In genomic region chr17:79713276-79713642, GRCm38 (mm10) we compare ENCODE assay signal across 7 mouse cellular contexts. TPM values are rescaled to one million over a fixed set of nuclear protein-coding genes. Genes with fewer than 3 reads are reported as not detected.
DNase-seq lines count a peak whose midpoint lies in the region; ATAC-seq lines count a peak whose summit lies in the region.

No protein-coding gene starts in this region.

- ATAC-seq in forebrain, embryonic 15.5 days (replicated peaks) = no peak
- no peak for ATAC-seq in neural tube, embryonic 13.5 days (ENCODE audit: low read depth)
- ATAC-seq in erythroid progenitor cell, adult 5-6 weeks (replicated peaks; ENCODE audit: low FRiP score, poor library complexity, severe bottlenecking) = no peak

- DNase-seq in urinary bladder, adult 2 months (ENCODE audit: low spot score) = peak; percentile 32
- no peak for DNase-seq in urinary bladder, postnatal 14 days (ENCODE audit: low spot score)
- peak; percentile 73 for DNase-seq in limb, embryonic 10.5 days (ENCODE audit: low spot score)
- no peak for DNase-seq in Muller cell, postnatal 12 days (ENCODE audit: inconsistent ontology term)

- H3K9ac ChIP-seq in forebrain, embryonic 15.5 days (replicated peaks) = peak overlapping the region; percentile 38; the same call in 1 of the 2 replicates
- peak overlapping the region; percentile 55 for H3K9ac ChIP-seq in neural tube, embryonic 13.5 days

- peak overlapping the region; percentile 87 for H3K4me2 ChIP-seq in forebrain, embryonic 15.5 days (replicated peaks)
- peak overlapping the region; percentile 85 for H3K4me2 ChIP-seq in neural tube, embryonic 13.5 days

- no peak overlapping the region for H3K27ac ChIP-seq in forebrain, embryonic 15.5 days (replicated peaks)
- peak overlapping the region; percentile 85 for H3K27ac ChIP-seq in limb, embryonic 10.5 days
- H3K27ac ChIP-seq in neural tube, embryonic 13.5 days (replicated peaks) = no peak overlapping the region

- no peaks in the 10 kb centered on the region for H3K9me3 ChIP-seq in forebrain, embryonic 15.5 days
- H3K9me3 ChIP-seq in limb, embryonic 10.5 days (replicated peaks) = no peaks in the 10 kb centered on the region
- H3K9me3 ChIP-seq in neural tube, embryonic 13.5 days = 0 out of 2 replicates have a peak, but pooled peaks cover 4% of the 10 kb centered on the region

- peaks cover 36% of the 10 kb centered on the region for H3K4me1 ChIP-seq in forebrain, embryonic 15.5 days
- peaks cover 43% of the 10 kb centered on the region for H3K4me1 ChIP-seq in limb, embryonic 10.5 days
- peaks cover 37% of the 10 kb centered on the region for H3K4me1 ChIP-seq in neural tube, embryonic 13.5 days (replicated peaks)

- no peaks in the 10 kb centered on the region for H3K36me3 ChIP-seq in forebrain, embryonic 15.5 days
- H3K36me3 ChIP-seq in limb, embryonic 10.5 days = no peaks in the 10 kb centered on the region
- no peaks in the 10 kb centered on the region for H3K36me3 ChIP-seq in neural tube, embryonic 13.5 days

- WGBS in forebrain, embryonic 15.5 days = 1% methylated on average over 24 of the region's 24 CpGs
- under 1% methylated on average over 24 of the region's 24 CpGs for WGBS in limb, embryonic 10.5 days
- WGBS in neural tube, embryonic 13.5 days = under 1% methylated on average over 24 of the region's 24 CpGs

- H3K27me3 ChIP-seq in forebrain, embryonic 15.5 days = peaks cover 57% of the 10 kb centered on the region
- H3K27me3 ChIP-seq in limb, embryonic 10.5 days (ENCODE audit: low read depth, poor library complexity, severe bottlenecking) = peaks cover 74% of the 10 kb centered on the region
- peaks cover 86% of the 10 kb centered on the region for H3K27me3 ChIP-seq in neural tube, embryonic 13.5 days

- peak overlapping the region; percentile 41 for H3K4me3 ChIP-seq in forebrain, embryonic 15.5 days
- peak overlapping the region; percentile 55 for H3K4me3 ChIP-seq in limb, embryonic 10.5 days
- peak overlapping the region; percentile 46 for H3K4me3 ChIP-seq in neural tube, embryonic 13.5 days

RNA-seq across cellular contexts. Expression of gene Cyp1b1, which starts 1.6 kb away (rescaled TPM):
- 25.9 and 28.4 TPM in 2 replicates for polyA plus RNA-seq in urinary bladder, adult 2 months (2012; rRNA removed)
- polyA plus RNA-seq in forebrain, embryonic 15.5 days (2015; fragmentation: Nextera tagmentation; extraction: Ambion mirVana) = 3.5 and 4.2 TPM in 2 replicates
- 5.0 and 7.5 TPM in 2 replicates for polyA plus RNA-seq in limb, embryonic 10.5 days (2016; fragmentation: Nextera tagmentation; extraction: Ambion mirVana)
- polyA plus RNA-seq in neural tube, embryonic 13.5 days (2015; fragmentation: Nextera tagmentation; extraction: Ambion mirVana) = 6.8 and 9.1 TPM in 2 replicates
- total RNA-seq in erythroid progenitor cell, adult 5-6 weeks (2015; ENCODE audit: low replicate concordance) = 1.1 and 3.8 TPM in 2 replicates
- total RNA-seq in erythroid progenitor cell, adult 5-6 weeks (2017; ENCODE audit: low replicate concordance) = 0.13 and 1.2 TPM in 2 replicates

Comparison
In these comparisons a context has a peak if more than half of its experiments do, and no peak if none do; other contexts are left out.
1. DNase-seq: peak in urinary bladder, adult 2 months (single experiment) and limb, embryonic 10.5 days (single experiment); none in urinary bladder, postnatal 14 days (single experiment) and Muller cell, postnatal 12 days (single experiment).
2. Peak in every context shown above with its lines, with median percentiles within 50 percentile points of each other: H3K4me3 ChIP-seq.